Mouse (Mus musculus) central nervous system, embryonic 18 days (tissue): Measurements from ENCODE around the gene Olfr282. TPM values are rescaled to one million over a fixed set of nuclear protein-coding genes. Genes with fewer than 3 reads are reported as not detected.

Experiments used
- polyA plus RNA-seq: library from polyadenylated mRNA; depleted of rRNA; stranded (reverse); fragments of >200 nt; gene quantifications from 2 replicates; pipeline ENCODE4 v1.2.3, GENCODE M21; 2012; rRNA removed

Gene Olfr282
- not detected in 2 replicates for polyA plus RNA-seq

DNA sequence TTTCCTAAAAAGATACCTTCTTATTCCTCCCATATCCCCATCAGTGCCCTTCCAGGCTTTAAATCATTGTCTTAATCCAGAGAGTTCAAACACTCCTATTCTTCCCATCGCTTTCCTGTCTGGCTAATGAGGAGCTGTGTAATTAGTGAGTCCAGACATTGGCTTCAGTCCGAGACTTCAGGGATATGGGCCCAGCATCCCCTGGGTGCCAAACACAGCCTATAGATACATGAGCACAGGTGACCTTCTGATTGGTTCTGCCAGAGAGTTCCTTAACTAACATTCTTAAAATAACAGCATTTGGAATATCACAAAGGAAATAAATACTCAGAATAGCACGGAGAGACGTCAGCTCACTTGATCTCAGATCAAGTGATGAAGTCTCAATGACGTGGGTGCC, at the start of gene Olfr282:
Gene Olfr282, plus strand, starts transcription at position 301 of the 400 bp plus-strand sequence.

DNA sequence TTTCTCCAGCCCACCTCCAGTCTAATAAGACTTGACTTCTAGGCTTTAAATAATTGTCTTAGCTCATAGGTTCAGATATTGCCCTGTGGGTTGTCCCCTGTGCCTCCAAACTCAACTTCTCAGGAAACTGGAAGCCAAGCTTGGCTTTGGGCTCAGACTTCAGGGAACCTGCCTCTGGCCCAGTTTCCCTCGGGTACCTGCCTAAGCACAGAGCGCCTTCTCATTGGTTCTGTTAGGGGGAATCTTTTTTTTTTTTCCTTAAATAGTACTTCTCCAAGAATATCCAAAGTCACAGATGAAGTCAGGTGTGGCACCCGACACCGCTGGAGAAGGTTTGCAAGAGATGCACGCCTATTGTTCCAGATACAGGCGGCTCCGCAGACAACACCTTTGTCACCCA, 21.3 kb downstream of the Olfr282 start, which contains the start of gene Olfr281:
Gene Olfr281, plus strand, starts transcription at position 301 of the 400 bp plus-strand sequence.

DNA sequence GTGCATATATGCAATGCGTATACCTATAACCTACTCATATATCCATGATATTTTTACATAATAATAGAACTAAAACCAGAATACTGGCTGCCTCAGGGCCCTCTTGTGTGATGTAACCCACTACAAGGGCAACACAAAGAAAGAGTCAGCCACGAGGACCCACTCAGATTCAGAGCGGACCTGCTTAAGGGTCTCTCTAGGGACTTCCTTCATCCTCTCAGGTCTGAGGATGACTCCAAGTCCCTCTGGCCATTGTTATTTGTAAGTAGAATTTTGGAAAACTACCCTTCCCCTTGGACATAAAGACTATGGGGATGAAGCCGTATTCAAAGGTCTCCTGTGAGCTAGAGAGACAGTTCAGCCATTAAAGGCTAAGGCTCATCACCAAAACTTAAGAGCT, 38.6 kb downstream of the Olfr282 start, which contains the start of gene OR5BS1P:
Gene OR5BS1P, plus strand, starts transcription at position 301 of the 400 bp plus-strand sequence.

DNA sequence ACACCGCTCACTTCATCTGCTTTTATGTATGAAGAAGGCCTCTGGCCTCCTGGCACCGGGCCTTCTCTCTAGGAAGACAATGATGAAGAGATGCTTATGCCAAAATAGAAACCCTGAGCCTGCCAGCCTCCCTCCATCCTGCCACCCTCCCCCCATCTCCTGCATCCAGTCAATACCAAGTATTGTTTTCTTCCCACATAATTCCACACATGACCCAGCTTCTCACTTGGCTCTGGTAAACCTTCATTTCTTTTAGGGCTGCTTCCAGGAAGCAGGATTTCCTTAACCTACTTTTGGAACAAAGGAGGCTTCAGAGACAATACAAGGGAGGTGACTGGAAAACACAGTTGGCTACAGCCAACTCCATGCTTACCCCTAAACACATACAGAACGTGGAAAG, 51.7 kb downstream of the Olfr282 start, which contains the start of gene Lalba:
Gene Lalba, minus strand, starts transcription at position 21 of the 400 bp plus-strand sequence.

Other genes with a start within 250 kb of the Olfr282 start
- gene Olfr288, start 235.7 kb upstream of the Olfr282 start, polyA plus RNA-seq: not detected in 2 replicates
- 0.06 and 0.07 TPM in 2 replicates for gene Gm44579, start 210.2 kb upstream of the Olfr282 start, polyA plus RNA-seq
- gene Olfr287, start 210.2 kb upstream of the Olfr282 start, polyA plus RNA-seq: 0.31 and 0.32 TPM in 2 replicates
- not detected in 2 replicates for gene Olfr286, start 196.8 kb upstream of the Olfr282 start, polyA plus RNA-seq
- not detected in 2 replicates for gene H1fnt, start 173.9 kb upstream of the Olfr282 start, polyA plus RNA-seq
- 13.7 and 14.5 TPM in 2 replicates for gene Zfp641, start 135.1 kb upstream of the Olfr282 start, polyA plus RNA-seq
- gene Olfr285, start 113.9 kb upstream of the Olfr282 start, polyA plus RNA-seq: not detected in 2 replicates
- gene Olfr284, start 90.2 kb upstream of the Olfr282 start, polyA plus RNA-seq: not detected in 2 replicates
- not detected in 2 replicates for gene Olfr283, start 50.3 kb upstream of the Olfr282 start, polyA plus RNA-seq
- not detected in 2 replicates for gene Olfr281, start 21.4 kb downstream of the Olfr282 start, polyA plus RNA-seq
- gene OR5BS1P, start 38.7 kb downstream of the Olfr282 start, polyA plus RNA-seq: not detected in 2 replicates
- 0.09 TPM in 1 of 2 replicates, not detected in the other for gene Lalba, start 51.5 kb downstream of the Olfr282 start, polyA plus RNA-seq
- not detected in 2 replicates for gene Olfr279, start 61.2 kb downstream of the Olfr282 start, polyA plus RNA-seq
- 90.0 and 92.4 TPM in 2 replicates for gene Kansl2, start 103.0 kb downstream of the Olfr282 start, polyA plus RNA-seq
- gene Ccnt1, start 139.7 kb downstream of the Olfr282 start, polyA plus RNA-seq: 22.2 and 25.8 TPM in 2 replicates
- gene 4930415O20Rik, start 139.8 kb downstream of the Olfr282 start, polyA plus RNA-seq: 0.24 TPM in 1 of 2 replicates, not detected in the other
- 42.5 and 49.1 TPM in 2 replicates for gene Adcy6, start 178.9 kb downstream of the Olfr282 start, polyA plus RNA-seq
- gene Cacnb3, start 199.6 kb downstream of the Olfr282 start, polyA plus RNA-seq: 278 and 313 TPM in 2 replicates
- 41.2 and 44.4 TPM in 2 replicates for gene Ddx23, start 231.7 kb downstream of the Olfr282 start, polyA plus RNA-seq
- 38.9 and 41.2 TPM in 2 replicates for gene Rnd1, start 246.2 kb downstream of the Olfr282 start, polyA plus RNA-seq